Comparison of ENCODE assay signal across 11 mouse cellular contexts in the genomic region with DNA sequence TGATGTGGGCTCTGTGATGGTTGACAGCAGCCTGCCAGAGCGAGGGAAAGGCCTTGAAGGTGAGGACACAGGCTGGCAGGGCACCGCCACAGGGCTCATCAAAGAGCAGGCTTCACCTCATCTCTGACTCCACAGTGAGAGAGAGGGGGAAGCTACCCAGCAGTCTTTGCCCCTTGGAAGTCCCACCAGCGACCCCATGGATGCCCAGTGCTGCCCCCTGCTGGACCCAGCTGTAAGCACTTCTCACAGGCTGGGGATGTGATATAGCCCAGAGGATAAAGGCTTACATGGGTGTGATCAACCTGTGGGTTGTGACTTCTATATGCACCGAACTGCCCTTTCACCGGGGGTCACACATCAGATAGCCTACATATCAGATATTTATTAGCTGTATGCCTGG.
DNase-seq lines count a peak whose midpoint lies in the region; ATAC-seq and TF ChIP-seq lines count a peak whose summit lies in the region.
"Had no signal": no experiment of that assay in that cellular context is flagged by ENCODE, and none has a peak within 500 bp of the region (broad histone marks: within the 10 kb centered on the region; RNA-seq: fewer than 3 reads in every experiment).

No protein-coding gene starts in this region.

- ATAC-seq in kidney, postnatal 0 days (replicated peaks; ENCODE audit: low FRiP score, low read depth) = no peak
- no peak for ATAC-seq in kidney, embryonic 14.5 days (ENCODE audit: low FRiP score, low TSS enrichment)

- H3K4me2 ChIP-seq in kidney, postnatal 0 days (ENCODE audit: low read length) = no peak overlapping the region
- no peak overlapping the region for H3K4me2 ChIP-seq in kidney, embryonic 14.5 days (replicated peaks; ENCODE audit: low read depth, low read length)
- H3K4me2 ChIP-seq: hindbrain, embryonic 14.5 days; liver, embryonic 13.5 days had no signal

- 89% methylated on average over 5 of the region's 5 CpGs for WGBS in kidney, postnatal 0 days
- 93% methylated on average over 5 of the region's 5 CpGs for WGBS in kidney, embryonic 14.5 days
- WGBS in thymus, adult 2 months = 97% methylated on average over 5 of the region's 5 CpGs
- 96% methylated on average over 5 of the region's 5 CpGs for WGBS in bone marrow, adult 2 months

- TF ChIP-seq POLR2A in thymus, adult 2 months (IDR thresholded peaks at IDR 0.05; ENCODE audit: control insufficient read depth, extremely low read depth, insufficient read depth, low read length, poor library complexity) = no peak
- no peak for TF ChIP-seq POLR2A in bone marrow, adult 2 months (IDR thresholded peaks at IDR 0.05; ENCODE audit: borderline replicate concordance, control insufficient read depth, low read depth, low read length)

- no peaks in the 10 kb centered on the region for H3K4me1 ChIP-seq in kidney, postnatal 0 days (replicated peaks; ENCODE audit: insufficient read depth, low read length)
- no peaks in the 10 kb centered on the region for H3K4me1 ChIP-seq in kidney, embryonic 14.5 days (ENCODE audit: control insufficient read depth, insufficient read depth, low read length)
- H3K4me1 ChIP-seq in thymus, adult 2 months (replicated peaks; ENCODE audit: control insufficient read depth, insufficient read depth, low read length) = no peaks in the 10 kb centered on the region
- no peaks in the 10 kb centered on the region for H3K4me1 ChIP-seq in bone marrow, adult 2 months (ENCODE audit: control insufficient read depth, insufficient read depth, low read length)
- H3K4me1 ChIP-seq: liver, embryonic 13.5 days had no signal

- H3K9ac ChIP-seq in kidney, postnatal 0 days (ENCODE audit: low read depth, low read length) = no peak overlapping the region
- H3K9ac ChIP-seq in kidney, embryonic 14.5 days (ENCODE audit: low read depth, low read length) = no peak overlapping the region
- H3K9ac ChIP-seq: hindbrain, embryonic 14.5 days; liver, embryonic 13.5 days had no signal

- no peaks in the 10 kb centered on the region for H3K9me3 ChIP-seq in kidney, postnatal 0 days (replicated peaks; ENCODE audit: low read length)
- no peaks in the 10 kb centered on the region for H3K9me3 ChIP-seq in kidney, embryonic 14.5 days (ENCODE audit: control insufficient read depth, low read length)
- H3K9me3 ChIP-seq: liver, embryonic 13.5 days had no signal

- TF ChIP-seq CTCF in kidney, postnatal 0 days (IDR thresholded peaks at IDR 0.05; ENCODE audit: low read depth) = peak; percentile 41
- peak; percentile 74; the same call in 1 of the 2 replicates for TF ChIP-seq CTCF in thymus, adult 2 months (IDR thresholded peaks at IDR 0.05; ENCODE audit: borderline replicate concordance, control insufficient read depth, extremely low read depth, insufficient read depth, low read length, poor library complexity)
- peak; percentile 40; the same call in 1 of the 2 replicates for TF ChIP-seq CTCF in bone marrow, adult 2 months (IDR thresholded peaks at IDR 0.05; ENCODE audit: control insufficient read depth, insufficient read depth, low read length)

- H3K4me3 ChIP-seq in kidney, postnatal 0 days (replicated peaks; ENCODE audit: low read depth, low read length) = no peak overlapping the region
- no peak overlapping the region for H3K4me3 ChIP-seq in kidney, embryonic 14.5 days (ENCODE audit: low read length)
- H3K4me3 ChIP-seq in thymus, adult 2 months (ENCODE audit: control insufficient read depth, insufficient read depth, low read length) = no peak overlapping the region
- no peak overlapping the region for H3K4me3 ChIP-seq in bone marrow, adult 2 months (replicated peaks; ENCODE audit: control insufficient read depth, low read depth, low read length)
- H3K4me3 ChIP-seq: liver, embryonic 13.5 days had no signal

- no peak overlapping the region for H3K27ac ChIP-seq in kidney, postnatal 0 days
- H3K27ac ChIP-seq in kidney, embryonic 14.5 days (ENCODE audit: low read depth, low read length) = no peak overlapping the region
- H3K27ac ChIP-seq in thymus, adult 2 months (ENCODE audit: control insufficient read depth, insufficient read depth, low read length) = no peak overlapping the region
- no peak overlapping the region for H3K27ac ChIP-seq in bone marrow, adult 2 months (ENCODE audit: control insufficient read depth, insufficient read depth, low read depth, low read length, poor library complexity)
- H3K27ac ChIP-seq: hindbrain, embryonic 14.5 days; liver, embryonic 13.5 days had no signal

- no peaks in the 10 kb centered on the region for H3K27me3 ChIP-seq in kidney, postnatal 0 days (ENCODE audit: insufficient read depth, low read length)
- no peaks in the 10 kb centered on the region for H3K27me3 ChIP-seq in kidney, embryonic 14.5 days (ENCODE audit: control insufficient read depth, insufficient read depth, low read length)
- no peaks in the 10 kb centered on the region for H3K27me3 ChIP-seq in thymus, adult 2 months (ENCODE audit: control insufficient read depth, insufficient read depth, low read length)
- H3K27me3 ChIP-seq: liver, embryonic 13.5 days had no signal

- H3K36me3 ChIP-seq in kidney, postnatal 0 days (ENCODE audit: insufficient read depth, low read length) = 0 out of 2 replicates have a peak, but pooled peaks cover 9% of the 10 kb centered on the region
- H3K36me3 ChIP-seq in kidney, embryonic 14.5 days (ENCODE audit: control insufficient read depth, insufficient read depth, low read length) = peaks cover 13% of the 10 kb centered on the region; the same call in 1 of the 2 replicates
- H3K36me3 ChIP-seq in thymus, adult 2 months (ENCODE audit: control insufficient read depth, insufficient read depth, low read length) = peaks cover 86% of the 10 kb centered on the region

- no peak for DNase-seq in kidney, postnatal 0 days (ENCODE audit: low spot score)
- DNase-seq in thymus, adult 2 months = no peak
- DNase-seq in thymus, adult 18-20 months = no peak
- DNase-seq in thymus, postnatal 4 days = peak; percentile 59
- no peak for DNase-seq in right cerebral cortex, adult 18-20 months
- DNase-seq: heart, adult 18-20 months; kidney, postnatal 14 days; liver, embryonic 13.5 days had no signal
